Mouse (Mus musculus): ENCODE measurements at regions not wholly inside any gene's neighbourhood (a gene's known extent, or its start where the extent isn't known, plus 50 kb on each side); places are given as distances from the start of the nearest gene placed in this dataset.

DNA sequence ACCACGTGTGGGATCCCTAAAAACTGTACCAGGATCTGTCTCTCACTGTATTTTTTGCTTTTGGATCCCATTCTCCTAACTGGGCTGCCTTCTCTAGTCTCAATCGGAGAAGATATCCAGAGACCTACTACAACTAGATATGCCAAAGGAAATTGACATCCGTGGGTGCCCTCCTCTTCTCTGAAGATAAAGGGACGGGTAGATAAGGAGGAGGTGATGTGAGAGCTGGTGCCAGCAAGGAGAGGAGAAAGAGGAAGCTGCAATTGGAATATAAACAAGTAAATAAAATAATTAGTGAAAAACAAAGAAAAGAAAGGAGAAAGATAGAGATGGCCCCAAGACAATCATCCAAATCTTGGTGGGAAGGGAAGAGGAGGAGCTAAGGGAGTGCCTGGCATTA, 986.6 kb upstream of the Cdh9 start:
- Histone ChIP-seq H3K4me1 (ENCODE audit: insufficient read depth, low read length) (no peaks in the 10 kb centered on the region), H3K9ac (replicated peaks; ENCODE audit: low read length) (no peak overlapping the region), H3K27me3 (ENCODE audit: insufficient read depth, low read length) (no peaks in the 10 kb centered on the region), H3K36me3 (ENCODE audit: insufficient read depth, low read length) (no peaks in the 10 kb centered on the region), H3K27ac (no peak overlapping the region), H3K4me3 (ENCODE audit: low read length) (no peak overlapping the region), H3K4me2 (ENCODE audit: low read depth, low read length) (no peak overlapping the region), H3K9me3 (ENCODE audit: low read length) (no peaks in the 10 kb centered on the region)
- TF ChIP-seq CTCF (IDR thresholded peaks at IDR 0.05; ENCODE audit: low read depth) = no peak
- DNase-seq (ENCODE audit: low spot score) = no peak
- 89% methylated on average over 4 of the region's 4 CpGs for WGBS
- ATAC-seq = no peak

DNA sequence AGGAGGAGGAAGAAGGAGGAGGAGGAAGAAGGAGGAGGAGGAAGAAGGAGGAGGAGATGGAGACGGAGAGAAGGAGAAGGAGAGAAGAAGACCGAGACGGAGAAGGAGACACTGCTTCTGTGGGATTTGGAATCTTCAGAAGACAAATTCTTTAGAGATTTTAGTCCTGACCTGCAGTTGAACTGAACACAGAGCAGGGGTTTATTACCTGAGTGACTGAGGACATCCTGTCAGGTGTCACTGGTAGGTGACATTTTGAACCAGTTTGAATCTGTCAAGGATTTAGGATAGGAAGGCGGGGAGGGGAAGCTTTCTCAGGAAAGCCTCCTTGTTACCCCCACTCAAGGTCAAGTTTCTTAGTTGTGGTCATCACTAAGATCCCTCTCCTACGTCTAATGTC, 985.5 kb upstream of the Cdh9 start:
- 85% methylated on average over 5 of the region's 5 CpGs for WGBS
- no peak for DNase-seq (ENCODE audit: low spot score)
- TF ChIP-seq CTCF (IDR thresholded peaks at IDR 0.05; ENCODE audit: low read depth) = no peak
- no peak overlapping the region for H3K27ac ChIP-seq
- H3K36me3 ChIP-seq (ENCODE audit: insufficient read depth, low read length) = no peaks in the 10 kb centered on the region
- no peak overlapping the region for H3K9ac ChIP-seq (replicated peaks; ENCODE audit: low read length)
- H3K27me3 ChIP-seq (ENCODE audit: insufficient read depth, low read length) = no peaks in the 10 kb centered on the region
- no peaks in the 10 kb centered on the region for H3K9me3 ChIP-seq (ENCODE audit: low read length)
- H3K4me3 ChIP-seq (ENCODE audit: low read length) = no peak overlapping the region
- H3K4me2 ChIP-seq (ENCODE audit: low read depth, low read length) = no peak overlapping the region
- no peaks in the 10 kb centered on the region for H3K4me1 ChIP-seq (ENCODE audit: insufficient read depth, low read length)
- no peak for ATAC-seq

Measured in hindbrain, postnatal 0 days (tissue).